7 mouse cellular contexts compared by ENCODE assay signal in the genomic region with DNA sequence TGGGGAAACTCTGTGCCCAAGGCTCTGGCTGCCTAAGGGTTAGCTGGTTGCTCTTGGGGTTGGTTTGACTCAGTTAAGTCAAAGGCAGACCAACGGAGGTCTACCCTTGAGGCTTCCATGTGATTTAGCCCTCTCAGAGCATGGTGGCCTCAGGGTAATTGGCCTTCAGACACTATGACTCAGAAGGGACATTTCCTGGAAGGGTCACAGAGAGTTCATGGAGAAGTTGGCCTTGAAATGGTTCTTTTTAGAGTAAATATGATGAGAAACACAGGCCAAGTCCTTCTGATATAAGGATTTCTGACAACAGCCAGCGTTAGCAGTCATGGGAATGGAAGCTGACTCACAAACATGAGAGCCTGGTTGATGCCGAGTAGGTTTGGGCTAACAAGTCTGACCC. TPM values are rescaled to one million over a fixed set of nuclear protein-coding genes. Genes with fewer than 3 reads are reported as not detected.
"Had no signal": no experiment of that assay in that cellular context is flagged by ENCODE, and none has a peak within 500 bp of the region (broad histone marks: within the 10 kb centered on the region; RNA-seq: fewer than 3 reads in every experiment).

No protein-coding gene starts in this region.

- DNase-seq: kidney, postnatal 10 days; kidney, postnatal 4 days; lung, adult 18-20 months; right cerebral cortex, postnatal 14 days; thymus, adult 2 months; thymus, postnatal 25 days had no signal

RNA-seq across cellular contexts. Expression of a gene that starts 40.9 kb away (rescaled TPM):
- total RNA-seq: megakaryocyte progenitor cell, adult 5-6 weeks had no signal
